Mouse (Mus musculus): Measurements from ENCODE around the gene Cd209b. TPM values are rescaled to one million over a fixed set of nuclear protein-coding genes. Genes with fewer than 3 reads are reported as not detected.

Cd209b gene
- not detected for polyA plus RNA-seq (2017; shearing (Covaris generic))

GRCm38 (mm10) chr8:3926744-3927143 is at the start of gene Cd209b:
TSS of gene Cd209b (minus strand) at chr8:3926844.

GRCm38 (mm10) chr8:3954646-3955045 is 28.0 kb upstream of the Cd209b start, which contains the start of gene Cd209c:
TSS of gene Cd209c (minus strand) at chr8:3954746.

GRCm38 (mm10) chr8:3878455-3878854 is 48.2 kb downstream of the Cd209b start, which contains the start of gene Cd209d:
TSS of gene Cd209d (minus strand) at chr8:3878555.

Other genes starting within 250 kb of the Cd209b start
- gene Fcer2a, start 232.7 kb downstream of the Cd209b start, polyA plus RNA-seq (2017; shearing (Covaris generic)): not detected
- gene Clec4g, start 206.2 kb downstream of the Cd209b start, polyA plus RNA-seq (2017; shearing (Covaris generic)): not detected
- gene Cd209a, start 177.9 kb downstream of the Cd209b start, polyA plus RNA-seq (2017; shearing (Covaris generic)): not detected
- not detected for gene Cd209e, start 72.5 kb downstream of the Cd209b start, polyA plus RNA-seq (2017; shearing (Covaris generic))
- not detected for gene Cd209d, start 48.3 kb downstream of the Cd209b start, polyA plus RNA-seq (2017; shearing (Covaris generic))
- 1.3 TPM for gene Cd209c, start 27.9 kb upstream of the Cd209b start, polyA plus RNA-seq (2017; shearing (Covaris generic))
- gene Cd209f, start 179.0 kb upstream of the Cd209b start, polyA plus RNA-seq (2017; shearing (Covaris generic)): not detected
- gene Cd209g, start 207.3 kb upstream of the Cd209b start, polyA plus RNA-seq (2017; shearing (Covaris generic)): not detected
- 16.8 TPM for gene Evi5l, start 239.7 kb upstream of the Cd209b start, polyA plus RNA-seq (2017; shearing (Covaris generic))

Data from naive thymus-derived CD4-positive, alpha-beta T cell, adult 5 months (primary cell).